Mouse (Mus musculus) lung, adult 18-20 months (tissue): ENCODE results near the gene Rtp1.
A peak's percentile ranks its signal among the peaks of the same experiment; 100 is the strongest.

ENCODE experiments used
- DNase-seq, 2 experiments: peaks; one replicate each; pipeline ENCODE4 v3.0.0; 2022; ENCODE audit warnings: mixed read lengths in 2 of 2

The Rtp1 gene

GRCm38 (mm10) chr16:23457338-23457737 is 28.4 kb downstream of the Rtp1 start:
- no peak for DNase-seq

- no peak for DNase-seq
Observed at GRCm38 (mm10) chr16:23458906-23459588, 30.1 kb downstream of the Rtp1 start.

- no peak for DNase-seq
Observed at GRCm38 (mm10) chr16:23463671-23464347, 34.9 kb downstream of the Rtp1 start.

GRCm38 (mm10) chr16:23471551-23471950 is 42.6 kb downstream of the Rtp1 start:
- no peak for DNase-seq

- no peak for DNase-seq
Observed at GRCm38 (mm10) chr16:23472046-23472445, 43.1 kb downstream of the Rtp1 start.

- no peak for DNase-seq
Observed at GRCm38 (mm10) chr16:23475651-23476050, 46.7 kb downstream of the Rtp1 start.

- DNase-seq, result no peak
Observed at GRCm38 (mm10) chr16:23476598-23476997, 47.7 kb downstream of the Rtp1 start.

GRCm38 (mm10) chr16:23479872-23480603 is 51.1 kb downstream of the Rtp1 start:
- DNase-seq, result no peak

- DNase-seq, result no peak
Observed at GRCm38 (mm10) chr16:23482218-23482617, 53.3 kb downstream of the Rtp1 start.

GRCm38 (mm10) chr16:23482846-23483245 is 53.9 kb downstream of the Rtp1 start:
- no peak for DNase-seq

- peak in 1 of 2 experiments; percentile 9 for DNase-seq
Observed at GRCm38 (mm10) chr16:23483292-23483691, 54.4 kb downstream of the Rtp1 start.
